Mouse (Mus musculus): ENCODE data around the gene Rchy1.

Gene Rchy1

GRCm38 (mm10) chr5:91962639-91963440 is at the start of gene Rchy1:
Gene Rchy1, minus strand, starts transcription at chr5:91963068.
- in situ Hi-C loops (cut with MboI; ENCODE audit: low sequenced_read_pairs) = no loop called here

- in situ Hi-C loops (cut with MboI; ENCODE audit: low sequenced_read_pairs) = no loop called here
Observed at GRCm38 (mm10) chr5:92011756-92012155, 48.9 kb upstream of the Rchy1 start.

GRCm38 (mm10) chr5:92009827-92010226 is 47.0 kb upstream of the Rchy1 start:
- in situ Hi-C loops (cut with MboI; ENCODE audit: low sequenced_read_pairs) = loop anchor here (10.0 kb wide), 1 partner anchor 545 kb away; no protein-coding TSS in a partner anchor

- in situ Hi-C loops (cut with MboI; ENCODE audit: low sequenced_read_pairs) = loop anchor here (10.0 kb wide), 1 partner anchor 538 kb away; no protein-coding TSS in a partner anchor
Observed at GRCm38 (mm10) chr5:92003011-92003410, 40.1 kb upstream of the Rchy1 start.

- in situ Hi-C loops (cut with MboI; ENCODE audit: low sequenced_read_pairs) = loop anchor here (10.0 kb wide), 1 partner anchor 536 kb away; no protein-coding TSS in a partner anchor
Observed at GRCm38 (mm10) chr5:92000770-92001169, 37.9 kb upstream of the Rchy1 start.

GRCm38 (mm10) chr5:91994546-91994945 is 31.7 kb upstream of the Rchy1 start:
- in situ Hi-C loops (cut with MboI; ENCODE audit: low sequenced_read_pairs) = no loop called here

GRCm38 (mm10) chr5:91993061-91993460 is 30.2 kb upstream of the Rchy1 start:
- in situ Hi-C loops (cut with MboI; ENCODE audit: low sequenced_read_pairs) = no loop called here

GRCm38 (mm10) chr5:91991191-91991937 is 28.5 kb upstream of the Rchy1 start:
- in situ Hi-C loops (cut with MboI; ENCODE audit: low sequenced_read_pairs) = no loop called here

- in situ Hi-C loops (cut with MboI; ENCODE audit: low sequenced_read_pairs) = no loop called here
Observed at GRCm38 (mm10) chr5:91989261-91989660, 26.4 kb upstream of the Rchy1 start.

GRCm38 (mm10) chr5:91987799-91988198 is 24.9 kb upstream of the Rchy1 start:
- in situ Hi-C loops (cut with MboI; ENCODE audit: low sequenced_read_pairs) = no loop called here

GRCm38 (mm10) chr5:91987236-91987635 is 24.4 kb upstream of the Rchy1 start, which contains the start of gene Odaph:
Gene Odaph, plus strand, starts transcription at chr5:91987475.
- in situ Hi-C loops (cut with MboI; ENCODE audit: low sequenced_read_pairs) = no loop called here

- in situ Hi-C loops (cut with MboI; ENCODE audit: low sequenced_read_pairs) = no loop called here
Observed at GRCm38 (mm10) chr5:91985721-91986120, 22.9 kb upstream of the Rchy1 start.

- in situ Hi-C loops (cut with MboI; ENCODE audit: low sequenced_read_pairs) = no loop called here
Observed at GRCm38 (mm10) chr5:91983490-91983889, 20.6 kb upstream of the Rchy1 start.

GRCm38 (mm10) chr5:91981176-91981840 is 18.4 kb upstream of the Rchy1 start:
- in situ Hi-C loops (cut with MboI; ENCODE audit: low sequenced_read_pairs) = no loop called here

- in situ Hi-C loops (cut with MboI; ENCODE audit: low sequenced_read_pairs) = no loop called here
Observed at GRCm38 (mm10) chr5:91977397-91977770, 14.5 kb upstream of the Rchy1 start.

- in situ Hi-C loops (cut with MboI; ENCODE audit: low sequenced_read_pairs) = no loop called here
Observed at GRCm38 (mm10) chr5:91976566-91977396, 13.9 kb upstream of the Rchy1 start.

GRCm38 (mm10) chr5:91975758-91976157 is 12.9 kb upstream of the Rchy1 start:
- in situ Hi-C loops (cut with MboI; ENCODE audit: low sequenced_read_pairs) = no loop called here

GRCm38 (mm10) chr5:91974002-91974401 is 11.1 kb upstream of the Rchy1 start:
- in situ Hi-C loops (cut with MboI; ENCODE audit: low sequenced_read_pairs) = no loop called here

- in situ Hi-C loops (cut with MboI; ENCODE audit: low sequenced_read_pairs) = no loop called here
Observed at GRCm38 (mm10) chr5:91972046-91972445, 9.2 kb upstream of the Rchy1 start.

GRCm38 (mm10) chr5:91962259-91962638 is 619 bp downstream of the Rchy1 start:
- in situ Hi-C loops (cut with MboI; ENCODE audit: low sequenced_read_pairs) = no loop called here

Data from CH12F3 (cell line).